Mouse (Mus musculus) neural tube, embryonic 10.5 days (tissue): Measurements from ENCODE around the gene Pard3.
A peak's percentile ranks its signal among the peaks of the same experiment; 100 is the strongest.

Experiments used
- DNase-seq: peaks from one replicate; pipeline ENCODE4 v3.0.0-alpha.2; 2017; ENCODE audit warnings: low spot score; ENCODE audit errors: extremely low spot score

Gene Pard3

DNA sequence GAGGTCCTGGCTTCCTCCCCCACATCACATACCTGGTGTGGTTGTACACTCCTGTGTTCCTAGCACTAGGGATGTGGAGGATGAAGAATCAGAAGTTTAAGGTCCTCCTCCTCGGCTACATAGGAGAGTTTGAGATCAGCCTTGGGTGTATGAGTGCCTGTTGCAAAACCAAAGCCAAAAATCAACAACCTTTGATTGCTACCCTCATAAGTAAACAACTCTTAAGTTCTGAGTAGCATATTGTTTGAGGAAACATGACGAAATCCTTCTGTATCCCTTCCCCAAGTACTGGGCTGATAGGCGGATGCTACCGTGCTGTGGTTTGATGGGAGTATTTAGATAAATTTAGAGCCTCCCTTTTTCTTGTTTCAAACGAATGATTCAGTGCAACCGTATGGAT lies 20.9 kb downstream of the Pard3 start:
- no peak for DNase-seq

DNA sequence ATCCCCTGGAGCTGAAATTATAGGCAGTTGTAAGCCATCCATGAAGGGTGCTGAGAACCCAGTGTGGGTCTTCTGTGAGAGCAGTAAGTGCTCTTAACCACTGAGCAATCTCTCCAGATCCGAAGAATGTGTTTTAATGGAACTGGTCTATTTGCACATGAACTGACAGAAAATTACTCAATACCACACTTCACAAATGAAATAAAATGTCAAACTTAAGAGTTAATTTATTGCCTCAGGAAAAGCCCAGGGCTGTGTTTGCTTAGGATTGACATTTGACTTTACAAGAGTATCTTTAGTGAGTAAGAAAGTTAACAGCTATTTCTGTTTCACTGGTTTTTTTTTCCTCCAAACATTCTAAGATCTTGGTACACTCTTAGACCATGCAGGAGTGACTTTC lies 23.7 kb downstream of the Pard3 start:
- no peak for DNase-seq

DNA sequence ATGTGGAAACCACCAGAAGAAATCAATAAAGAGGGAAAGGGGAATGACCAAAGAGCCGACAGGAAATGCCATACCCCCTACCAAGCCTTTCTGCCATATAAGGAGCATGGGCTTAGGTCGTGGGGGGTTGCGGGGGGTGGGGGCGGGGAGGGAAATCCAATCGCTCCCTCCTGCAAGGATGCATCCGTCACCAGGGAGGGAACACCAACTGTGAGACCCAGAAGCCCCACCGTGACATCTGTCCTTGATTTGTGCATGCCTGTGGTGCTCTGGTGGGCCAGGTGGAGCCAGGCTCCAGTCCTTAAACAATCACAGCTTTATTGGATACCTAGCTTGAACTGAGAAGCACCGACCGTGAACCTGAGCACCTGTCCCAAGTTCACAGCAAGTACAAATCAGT lies 24.7 kb downstream of the Pard3 start:
- DNase-seq = peak; percentile 45

DNA sequence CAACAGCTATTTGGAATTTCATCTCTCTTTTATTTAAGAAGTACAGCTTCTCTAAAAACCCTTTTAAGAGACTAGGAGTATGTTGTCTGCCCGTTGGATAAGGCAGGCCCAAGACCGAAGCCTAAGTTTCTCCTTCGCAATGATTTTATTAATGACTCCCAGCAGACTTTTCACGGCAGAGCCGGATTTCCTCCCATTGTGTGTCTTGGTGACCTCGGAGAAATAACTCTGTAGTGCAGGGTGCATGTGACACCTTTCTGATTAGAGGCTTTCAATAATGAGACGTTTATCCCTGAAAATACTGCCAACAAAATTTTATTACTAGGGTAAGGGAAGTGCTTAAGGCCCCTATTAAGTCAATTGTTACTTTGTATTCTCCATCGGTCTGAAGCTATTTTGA lies 25.3 kb downstream of the Pard3 start:
- no peak for DNase-seq

DNA sequence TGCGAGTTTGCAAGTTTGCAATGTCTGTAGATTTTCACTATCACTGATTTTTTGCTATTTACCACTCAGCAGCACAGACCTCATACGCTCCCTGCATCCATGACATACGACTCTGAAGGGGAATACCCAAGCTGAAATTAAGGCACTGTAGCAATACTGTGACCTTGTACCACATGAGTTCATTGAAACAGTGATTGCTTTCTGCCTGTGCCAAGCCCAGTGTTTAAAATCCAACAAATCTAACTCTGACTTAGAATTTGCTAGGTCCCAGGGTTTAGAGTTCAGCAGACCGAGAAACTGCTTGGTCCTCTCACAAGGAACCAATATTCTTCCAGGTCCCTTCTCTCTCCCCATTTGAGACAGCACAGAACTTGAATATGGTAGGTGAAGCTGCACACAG lies 26.7 kb downstream of the Pard3 start:
- DNase-seq = no peak

DNA sequence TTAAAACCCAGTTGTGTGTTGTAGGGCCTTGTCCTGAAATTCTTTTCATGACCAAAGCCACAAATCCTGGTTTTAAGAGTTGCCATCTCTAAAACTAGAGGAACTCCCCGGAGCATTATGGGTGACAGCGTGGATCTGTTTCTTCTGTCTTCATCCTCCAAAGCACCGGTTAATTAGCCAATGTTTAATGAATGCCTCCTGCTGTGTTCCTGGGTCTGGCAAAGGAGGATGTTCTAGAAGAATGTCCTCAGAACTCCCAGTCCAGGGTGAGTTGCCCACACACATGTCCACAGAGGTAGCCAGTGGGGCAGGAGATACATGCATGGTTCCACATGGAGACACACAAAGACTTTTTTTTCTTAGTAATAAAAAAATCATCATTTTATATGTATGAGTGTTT lies 28.2 kb downstream of the Pard3 start:
- DNase-seq = no peak

DNA sequence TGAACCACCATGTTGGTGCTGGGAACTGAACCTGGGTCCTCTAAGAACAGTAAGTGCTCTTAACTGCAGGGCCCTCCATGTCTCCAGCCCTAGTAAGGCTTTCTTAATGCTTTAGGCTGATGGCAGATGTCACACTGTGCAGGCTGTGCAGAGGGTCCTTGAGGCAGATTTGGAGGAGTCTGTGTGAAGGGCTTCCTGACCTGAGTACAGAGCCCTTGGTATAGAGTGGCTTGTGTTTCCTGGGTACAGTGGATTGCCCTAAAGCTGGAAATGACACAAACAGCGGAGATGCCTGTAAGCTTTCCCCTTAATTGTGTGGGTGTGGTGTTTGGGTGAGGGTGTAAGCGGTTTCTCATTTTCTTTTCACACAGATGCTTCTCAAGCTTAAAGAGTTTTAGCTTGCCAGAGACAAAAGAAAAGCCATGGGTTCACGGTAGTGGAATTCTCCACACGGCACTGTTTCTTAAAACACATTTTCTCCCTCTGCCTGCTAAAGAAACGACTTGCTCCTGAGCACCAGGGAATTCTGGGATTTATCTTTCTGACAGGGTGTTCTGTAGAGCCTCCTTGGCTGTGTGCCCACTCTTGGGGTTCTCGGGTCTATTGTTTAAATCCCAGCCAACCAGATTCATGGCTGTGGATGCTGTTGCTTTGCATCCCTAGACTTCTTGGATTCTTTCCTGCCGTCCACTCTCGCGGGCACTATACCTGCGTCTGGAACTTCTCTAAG lies 28.9 kb downstream of the Pard3 start:
- no peak for DNase-seq

DNA sequence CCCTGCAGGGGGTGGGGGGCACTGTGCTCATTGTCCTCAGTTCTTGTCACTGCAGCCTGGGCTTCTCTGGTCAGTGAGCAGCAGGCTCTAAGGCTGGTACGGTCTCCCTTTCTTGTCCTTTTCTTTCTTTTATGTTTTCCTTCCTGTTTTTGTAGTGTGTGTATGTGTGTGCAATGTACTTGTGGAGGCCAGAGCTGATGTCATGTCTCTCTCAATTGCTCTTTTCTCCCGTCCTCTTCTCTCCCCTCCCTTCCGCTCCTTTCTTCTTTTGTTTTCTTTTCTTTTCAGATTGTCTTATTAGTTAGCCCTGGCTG lies 29.4 kb downstream of the Pard3 start:
- DNase-seq = no peak

DNA sequence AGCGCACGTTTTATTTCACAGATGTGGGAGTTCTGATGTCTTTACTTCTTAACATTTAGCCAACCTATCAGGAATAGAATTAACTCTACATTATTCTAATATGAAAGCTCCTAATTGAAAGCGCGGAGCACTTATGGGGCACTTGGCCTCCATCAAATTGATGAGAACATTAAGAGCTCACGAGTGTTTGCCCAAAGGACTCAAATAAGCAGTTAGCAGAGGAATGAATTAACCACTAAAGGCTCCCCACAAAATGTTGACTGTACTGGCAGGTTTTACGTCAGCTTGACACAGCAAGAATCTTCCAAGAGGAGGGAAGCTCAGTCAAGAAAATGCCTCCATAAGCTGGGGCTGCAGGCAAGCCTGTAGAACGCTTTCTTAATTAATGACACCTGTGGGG lies 32.1 kb downstream of the Pard3 start:
- DNase-seq = no peak

DNA sequence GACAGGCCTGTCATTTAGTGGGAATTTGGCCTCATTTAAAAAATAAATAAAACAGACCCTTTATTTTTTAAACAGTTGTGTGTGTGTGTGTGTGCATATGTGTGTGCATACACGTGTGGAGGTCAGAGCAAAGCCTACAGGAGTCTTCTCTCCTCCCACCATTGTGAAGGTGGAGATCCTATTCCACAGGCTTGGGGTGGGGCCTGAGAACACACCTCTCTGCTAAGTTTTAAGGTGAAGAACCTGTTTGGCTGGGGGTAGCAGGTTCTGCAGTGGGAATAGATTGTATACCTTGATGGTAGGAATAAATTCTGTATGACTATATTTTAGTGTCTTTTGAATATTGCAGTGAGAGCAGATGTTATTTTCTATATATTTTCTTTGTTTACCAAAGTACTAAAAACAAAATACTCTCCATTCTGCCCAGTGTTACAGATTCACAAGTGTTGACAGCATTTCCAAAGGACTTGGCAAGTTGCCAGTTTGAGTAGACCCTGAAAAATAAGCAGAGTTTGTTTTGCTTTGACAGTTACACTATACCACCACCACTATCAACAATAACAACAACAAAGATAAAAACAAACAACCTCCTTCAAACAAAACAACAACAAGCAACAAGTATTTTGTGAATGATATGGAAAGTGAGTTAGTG lies 35.9 kb downstream of the Pard3 start:
- DNase-seq = no peak

DNA sequence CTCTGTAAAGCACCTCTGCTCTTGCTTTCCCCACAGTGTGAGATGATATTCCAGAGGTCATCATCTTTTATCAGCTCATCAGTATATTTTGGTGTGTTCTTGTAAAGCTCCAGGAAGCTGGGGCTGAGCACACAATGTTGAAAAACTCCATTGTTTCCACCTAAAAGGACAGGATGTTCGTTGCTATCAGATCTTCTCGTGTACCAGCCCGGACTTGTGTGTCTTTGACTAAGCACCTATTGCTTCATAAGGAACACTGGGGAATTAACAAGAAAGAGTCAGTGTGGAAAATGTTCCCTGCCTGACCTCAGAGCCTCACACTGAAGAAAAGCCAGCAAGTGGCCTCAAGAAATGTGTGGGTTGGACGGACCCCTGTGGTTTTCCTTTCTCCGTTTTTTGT lies 39.6 kb downstream of the Pard3 start:
- no peak for DNase-seq

DNA sequence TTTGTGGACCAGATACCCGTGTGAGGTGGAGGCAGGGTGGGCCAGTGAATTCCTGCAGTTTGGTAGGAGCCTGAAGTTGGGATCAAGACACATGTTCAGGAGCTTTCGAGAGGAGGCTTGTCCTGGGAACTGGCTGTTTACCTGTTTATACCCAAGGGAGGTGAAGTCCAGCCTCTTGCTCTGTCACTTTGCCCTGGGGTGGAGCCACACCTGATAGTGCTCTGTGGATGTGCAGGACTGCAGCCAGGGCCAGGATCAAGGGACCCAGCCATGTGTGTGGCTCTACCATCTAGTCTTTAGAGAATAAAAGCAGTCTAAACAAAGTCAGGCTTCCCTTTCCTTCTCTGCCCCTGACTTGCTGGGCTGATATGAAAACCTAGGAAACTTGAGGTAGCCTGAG lies 40.9 kb downstream of the Pard3 start:
- DNase-seq = no peak

DNA sequence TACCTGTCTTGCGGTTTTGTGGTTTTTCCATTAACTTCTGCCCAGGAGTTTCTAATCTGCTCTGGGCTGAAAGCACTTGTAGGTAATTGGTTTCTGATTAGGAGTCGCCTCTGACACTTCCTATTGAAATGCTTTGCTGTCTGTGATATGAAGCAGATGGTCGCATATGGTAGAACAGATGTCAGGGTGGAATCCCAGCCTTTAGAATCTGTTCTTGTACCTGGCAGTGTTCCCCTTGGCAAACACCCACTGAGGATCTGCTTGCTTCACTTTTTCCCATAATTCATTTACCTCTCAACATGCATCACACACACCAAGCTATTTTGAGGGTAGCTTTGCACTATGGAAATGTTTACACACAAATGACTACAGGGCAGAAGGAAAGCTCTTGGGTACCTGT lies 44.2 kb downstream of the Pard3 start:
- DNase-seq = no peak

DNA sequence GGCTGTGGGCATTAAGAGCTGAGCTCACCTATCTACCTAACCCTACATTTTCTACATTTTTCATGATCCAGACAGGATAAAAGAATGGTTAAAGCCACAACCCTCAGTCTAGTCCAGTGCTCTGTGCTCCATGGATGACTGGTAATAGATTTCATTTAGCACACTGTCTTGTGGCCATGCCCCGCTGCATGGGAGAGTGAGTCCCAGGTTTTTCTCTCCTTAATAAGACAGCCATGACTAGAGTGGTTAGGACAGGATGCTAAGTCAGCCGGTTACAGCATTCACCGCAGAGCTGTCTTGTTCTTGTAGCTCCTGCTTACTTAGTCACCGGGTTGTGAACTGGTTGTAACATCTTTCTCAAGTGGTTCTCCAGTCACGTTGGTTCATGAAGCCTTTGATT lies 49.5 kb downstream of the Pard3 start:
- DNase-seq = no peak

DNA sequence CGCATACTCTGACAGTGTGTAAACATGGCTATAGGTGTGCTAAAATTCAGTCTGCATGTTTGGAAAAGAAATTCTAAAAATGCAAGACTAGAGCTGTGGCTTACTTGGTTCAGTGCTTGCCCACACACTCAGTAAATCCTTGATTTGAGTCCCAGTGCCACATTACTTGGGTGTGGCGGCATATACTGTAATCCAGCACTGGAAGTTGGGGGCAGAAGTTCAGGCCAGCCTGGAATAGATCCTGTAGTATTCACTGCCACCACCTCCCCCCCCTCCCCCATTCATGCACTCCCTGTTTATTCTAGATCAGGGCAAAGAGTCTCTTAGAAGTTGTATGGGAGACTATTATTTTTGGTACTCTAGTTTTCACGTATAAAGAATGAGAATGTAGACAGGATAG lies 52.1 kb downstream of the Pard3 start:
- no peak for DNase-seq

DNA sequence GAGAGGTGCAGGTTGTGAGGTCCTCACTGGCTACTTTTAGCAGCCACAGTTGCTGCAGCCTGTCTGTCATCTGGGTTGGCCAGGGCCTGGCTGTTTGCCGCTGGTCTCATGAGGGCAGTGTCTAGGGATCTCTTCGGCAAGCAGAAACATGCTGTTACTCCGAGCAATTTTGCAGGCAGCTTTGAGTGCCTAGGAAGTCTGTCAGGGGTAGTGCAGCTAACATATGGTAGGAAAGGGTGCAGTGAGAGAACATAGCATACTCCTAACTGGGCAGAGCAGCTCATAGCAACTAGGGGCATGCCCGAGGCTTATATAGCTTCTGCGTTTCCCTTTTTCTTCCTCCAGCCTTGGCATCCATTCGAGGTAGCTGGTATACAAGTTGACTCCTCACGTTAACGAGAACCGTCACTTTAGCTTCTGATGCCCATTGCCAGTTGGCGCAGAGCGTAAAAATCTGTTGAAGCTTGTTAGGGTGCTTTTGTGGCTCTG lies 54.7 kb downstream of the Pard3 start:
- no peak for DNase-seq

DNA sequence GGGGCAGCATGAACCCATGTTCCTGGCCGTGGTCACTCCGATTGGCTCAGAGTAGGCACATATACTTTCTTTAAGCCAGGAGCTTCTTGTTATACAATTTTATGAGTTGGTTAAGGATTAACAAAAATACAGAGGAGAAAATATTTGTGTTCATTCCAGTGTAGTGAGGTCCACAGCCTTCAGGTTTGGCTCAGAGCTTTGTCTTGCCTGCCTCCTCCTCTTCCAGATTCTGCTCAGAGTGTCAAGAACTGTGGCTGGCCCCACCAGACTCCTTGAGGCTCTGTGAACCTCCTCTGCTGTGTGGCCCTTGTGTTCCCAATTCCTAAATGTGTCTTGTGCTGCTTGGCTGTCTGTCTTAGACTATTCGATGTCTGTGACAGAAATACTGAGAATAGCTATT lies 59.7 kb downstream of the Pard3 start:
- no peak for DNase-seq

DNA sequence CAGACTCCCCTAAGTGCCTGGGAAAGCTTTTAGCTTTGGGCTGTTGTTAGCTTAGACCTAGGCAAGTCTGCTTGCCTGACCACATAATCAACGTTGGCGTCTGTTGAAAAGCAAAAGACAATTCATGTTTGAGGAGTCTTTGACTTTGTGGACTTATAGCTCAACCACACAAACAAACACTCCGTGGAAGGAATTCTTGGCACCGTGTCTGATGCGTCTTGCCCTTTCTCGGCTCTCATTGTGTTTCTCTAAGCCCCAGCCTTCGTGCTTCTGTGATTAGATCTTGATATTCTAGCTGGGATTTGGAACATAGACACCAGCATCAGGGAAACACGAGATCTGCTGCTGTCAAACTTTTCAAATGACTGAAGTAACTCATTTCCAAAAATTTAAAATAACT lies 61.1 kb downstream of the Pard3 start:
- DNase-seq = no peak

DNA sequence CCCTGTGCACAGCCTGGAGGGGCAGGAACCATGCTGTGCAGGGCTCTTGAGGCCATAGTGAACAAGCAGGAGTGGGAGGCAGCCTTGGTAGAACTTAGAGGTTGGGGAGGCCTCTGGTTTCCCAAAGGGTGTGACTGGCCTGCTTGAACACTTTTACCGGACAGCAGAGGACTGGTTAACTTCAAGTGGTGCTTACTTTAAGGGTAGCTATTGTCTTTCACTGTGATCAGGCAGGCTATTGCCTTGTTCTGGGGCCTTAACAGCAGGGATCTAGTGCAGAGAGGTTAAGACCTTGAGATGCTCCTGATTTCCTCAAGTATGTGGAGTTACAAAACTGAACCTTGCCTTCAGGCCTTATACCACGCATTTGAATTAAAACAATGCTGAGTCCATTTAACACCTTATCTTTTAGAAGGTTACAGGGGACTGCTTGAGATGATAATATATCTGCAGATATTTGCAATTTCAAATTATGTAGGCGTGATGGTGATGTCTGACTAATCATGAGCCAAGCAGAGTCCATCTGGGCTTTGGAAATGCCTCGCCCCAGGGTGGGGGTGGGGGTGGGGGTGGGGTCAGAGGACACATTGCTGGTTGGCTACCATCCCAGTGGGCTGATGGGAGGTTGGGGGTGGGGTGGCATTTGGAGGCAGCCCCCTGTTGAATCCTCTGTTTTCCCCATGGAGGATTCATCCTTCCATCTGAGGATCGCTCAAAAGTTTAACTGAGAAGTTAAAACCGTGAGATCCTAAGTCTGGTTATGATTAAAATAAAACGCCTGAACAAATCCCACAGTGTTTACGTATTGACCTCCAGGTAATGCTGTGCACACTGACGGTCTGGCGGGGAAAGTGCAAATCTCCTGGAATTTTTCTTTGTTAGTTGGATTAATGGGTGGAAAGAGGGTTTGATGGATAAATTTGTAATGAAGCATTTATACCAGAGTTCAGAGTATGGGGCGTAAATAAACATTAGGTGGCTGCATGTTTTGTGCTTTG lies 62.3 kb downstream of the Pard3 start:
- peak; percentile 32 for DNase-seq

DNA sequence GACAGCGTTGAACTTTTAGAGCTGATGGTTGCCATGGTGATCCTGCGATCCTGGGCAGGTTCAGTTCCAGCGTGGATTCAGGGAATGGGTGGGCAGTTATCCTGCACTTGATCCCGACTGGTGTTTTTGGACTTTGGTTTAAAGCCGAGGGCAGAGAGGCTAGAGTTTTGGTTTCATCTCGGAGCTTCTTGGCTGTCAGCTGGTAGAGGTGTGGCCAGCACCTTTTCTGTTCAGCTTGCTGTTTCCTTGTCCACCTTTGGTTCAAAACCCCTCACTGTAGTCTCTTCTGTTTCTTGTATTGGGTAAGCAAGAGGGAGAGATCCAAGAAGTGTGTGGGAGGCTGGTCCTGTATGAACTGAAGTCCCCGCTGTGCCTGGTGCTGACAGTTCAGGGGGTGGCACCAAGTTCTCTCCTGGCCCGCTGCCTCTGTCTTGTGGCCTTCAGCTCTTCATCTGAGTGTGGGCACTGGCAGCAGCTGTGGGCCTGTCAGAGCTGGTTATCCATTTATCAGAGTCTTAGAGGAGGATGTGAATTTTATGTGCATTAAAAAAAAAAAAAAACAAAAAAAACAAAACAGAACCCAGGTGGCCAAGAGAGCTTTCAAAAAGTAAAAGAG lies 65.2 kb downstream of the Pard3 start:
- DNase-seq = no peak

DNA sequence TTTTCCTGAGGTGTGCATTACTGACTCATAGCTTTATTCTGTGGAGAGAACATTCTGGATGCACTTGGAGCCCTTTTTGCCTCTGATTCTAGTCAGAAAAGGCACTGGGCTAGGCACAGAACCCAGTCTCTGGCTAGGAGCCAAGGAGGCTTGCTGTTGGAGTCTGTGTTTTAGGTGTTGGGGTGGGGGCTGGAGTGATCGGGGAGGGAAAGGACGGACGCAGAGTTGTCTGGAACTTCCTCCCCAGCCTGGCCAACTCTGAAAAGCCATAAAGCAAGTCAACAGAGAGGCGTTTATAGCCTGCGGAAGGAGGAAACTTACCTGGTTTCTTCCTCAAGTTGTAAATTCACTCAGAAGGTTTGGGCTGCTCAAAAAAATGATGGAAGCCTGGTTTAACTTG lies 70.6 kb downstream of the Pard3 start:
- DNase-seq = no peak

DNA sequence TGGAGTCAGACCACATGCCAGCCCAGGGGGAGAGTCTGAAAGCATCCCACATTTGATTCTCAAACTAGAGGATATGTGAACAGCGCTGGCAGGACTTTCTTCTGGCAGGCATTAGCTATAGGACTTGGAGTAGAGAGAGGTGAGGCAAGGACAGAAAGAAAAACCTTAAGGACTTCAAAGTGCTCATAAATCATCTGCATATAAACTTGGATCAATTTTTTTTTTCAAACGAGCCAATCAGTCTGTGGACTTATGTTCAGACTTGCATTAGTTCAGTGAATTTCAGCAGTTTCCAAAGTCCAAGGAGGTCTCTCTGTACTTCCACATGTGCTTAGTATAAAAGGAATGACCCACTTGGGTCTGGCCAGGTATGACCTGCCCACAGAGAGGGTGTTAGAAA lies 72.5 kb downstream of the Pard3 start:
- no peak for DNase-seq
